Mouse (Mus musculus) heart, embryonic 10.5 days (tissue): ENCODE data around the gene Uck1. TPM values are rescaled to one million over a fixed set of nuclear protein-coding genes. Genes with fewer than 3 reads are reported as not detected.

ENCODE experiments used
- DNase-seq: peaks from one replicate; pipeline ENCODE4 v3.0.0-alpha.2; 2017; ENCODE audit warnings: low spot score
- H3K27ac ChIP-seq: fragments of 300-500 bp; sonication (generic); 2 replicates; pipeline ENCODE4 v1.5.1; 2016; ENCODE audit warnings: mild to moderate bottlenecking
- H3K27me3 ChIP-seq: fragments of 300-500 bp; sonication (generic); 2 replicates; pipeline ENCODE4 v1.6.1; 2016; ENCODE audit warnings: mild to moderate bottlenecking; ENCODE audit not compliant: poor library complexity, insufficient read depth, severe bottlenecking
- H3K36me3 ChIP-seq: fragments of 300-500 bp; sonication (generic); 2 replicates; pipeline ENCODE4 v1.6.1; 2016; ENCODE audit warnings: mild to moderate bottlenecking, moderate library complexity
- H3K4me1 ChIP-seq: fragments of 300-500 bp; sonication (generic); 2 replicates; pipeline ENCODE4 v1.6.1; 2016; ENCODE audit warnings: mild to moderate bottlenecking
- H3K4me3 ChIP-seq: fragments of 300-500 bp; sonication (generic); 2 replicates; pipeline ENCODE4 v1.5.1; 2016; ENCODE audit warnings: mild to moderate bottlenecking, moderate library complexity
- H3K9me3 ChIP-seq: fragments of 300-500 bp; sonication (generic); 2 replicates; pipeline ENCODE4 v1.6.1; 2016; ENCODE audit warnings: mild to moderate bottlenecking, moderate library complexity
- WGBS: fragments of 180-500 bp; shearing (Covaris S2); methylation state at CpG from one replicate; pipeline ENCODE4 v1.1.7; 2016; 5-methylcytosine and 5-hydroxymethylcytosine counted together
- polyA plus RNA-seq: library from polyadenylated mRNA; unstranded; fragments of >200 nt; fragmentation: Nextera tagmentation; extraction: Ambion mirVana; gene quantifications from 2 replicates; pipeline ENCODE4 v1.2.1, GENCODE M21; 2016

Gene Uck1
- polyA plus RNA-seq, 1 experiment from 2014 or later, result 65.8 TPM

GRCm38 (mm10) chr2:32222057-32222456, 37.9 kb downstream of the Uck1 start:
- 87% methylated on average over 10 of the region's 10 CpGs for WGBS
- no peak overlapping the region for H3K27ac ChIP-seq
- H3K9me3 ChIP-seq, result no peaks in the 10 kb centered on the region
- H3K36me3 ChIP-seq, result peaks cover 100% of the 10 kb centered on the region
- H3K4me1 ChIP-seq, result no peaks in the 10 kb centered on the region
- H3K4me3 ChIP-seq, result no peak overlapping the region
- no peak for DNase-seq
- H3K27me3 ChIP-seq, result no peaks in the 10 kb centered on the region

GRCm38 (mm10) chr2:32221577-32221976, 38.4 kb downstream of the Uck1 start:
- H3K27ac ChIP-seq, result no peak overlapping the region
- H3K9me3 ChIP-seq, result no peaks in the 10 kb centered on the region
- no peak overlapping the region for H3K4me3 ChIP-seq
- WGBS, result 88% methylated on average over 7 of the region's 7 CpGs
- no peak for DNase-seq
- no peaks in the 10 kb centered on the region for H3K27me3 ChIP-seq
- no peaks in the 10 kb centered on the region for H3K4me1 ChIP-seq
- H3K36me3 ChIP-seq, result peaks cover 100% of the 10 kb centered on the region

DNA sequence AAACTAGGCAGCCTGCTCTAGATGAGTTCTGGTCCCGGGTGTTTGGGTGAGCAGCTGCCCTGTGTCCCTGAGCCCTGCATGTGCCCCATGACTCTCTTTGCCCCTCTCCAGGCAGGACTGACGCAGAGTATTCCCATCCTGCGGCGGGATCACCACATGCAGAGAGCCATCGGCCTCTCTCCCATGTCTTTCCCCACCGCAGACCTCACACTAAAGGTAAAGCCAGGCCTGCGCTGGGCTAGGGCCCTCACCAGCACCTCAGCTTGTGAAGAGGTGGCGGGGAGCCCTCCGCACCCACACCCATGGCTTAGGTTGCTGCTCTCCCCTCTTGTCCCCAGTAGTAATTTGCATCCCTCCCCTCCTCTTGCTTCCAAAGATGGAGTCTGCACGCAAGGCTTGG, 39.0 kb downstream of the Uck1 start:
- Histone ChIP-seq H3K27me3 (no peaks in the 10 kb centered on the region), H3K27ac (no peak overlapping the region), H3K36me3 (peaks cover 100% of the 10 kb centered on the region), H3K4me3 (no peak overlapping the region), H3K9me3 (no peaks in the 10 kb centered on the region), H3K4me1 (no peaks in the 10 kb centered on the region)
- DNase-seq, result no peak
- 94% methylated on average over 10 of the region's 10 CpGs for WGBS

- Histone ChIP-seq H3K4me1 (no peaks in the 10 kb centered on the region), H3K4me3 (no peak overlapping the region), H3K36me3 (peaks cover 100% of the 10 kb centered on the region), H3K9me3 (no peaks in the 10 kb centered on the region), H3K27ac (no peak overlapping the region), H3K27me3 (no peaks in the 10 kb centered on the region)
- WGBS, result 88% methylated on average over 6 of the region's 6 CpGs
- no peak for DNase-seq
These were observed 39.9 kb downstream of the Uck1 start for GRCm38 (mm10) chr2:32220021-32220420.

DNA sequence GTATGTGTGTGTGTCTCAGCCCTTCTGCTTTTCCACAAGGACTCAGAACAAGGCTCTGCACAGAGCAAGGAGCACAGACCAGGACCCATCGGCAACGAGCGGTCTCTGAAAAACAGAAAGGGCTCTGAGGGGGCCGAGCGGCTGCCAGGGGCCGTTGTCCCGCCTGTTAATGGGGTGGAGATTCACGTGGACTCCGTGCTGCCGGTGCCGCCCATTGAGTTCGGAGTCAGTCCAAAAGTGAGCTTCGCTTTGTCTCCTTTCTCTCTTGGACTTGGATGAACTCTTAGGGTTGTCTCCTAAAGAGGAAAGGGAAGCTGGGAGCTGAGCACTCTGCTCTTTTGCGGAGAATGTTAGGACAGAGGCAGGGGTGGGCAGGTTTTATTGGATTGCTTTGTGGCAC, 40.5 kb downstream of the Uck1 start:
- no peak for DNase-seq
- Histone ChIP-seq H3K4me1 (no peaks in the 10 kb centered on the region), H3K4me3 (no peak overlapping the region), H3K9me3 (no peaks in the 10 kb centered on the region), H3K36me3 (peaks cover 100% of the 10 kb centered on the region), H3K27ac (no peak overlapping the region), H3K27me3 (no peaks in the 10 kb centered on the region)
- 93% methylated on average over 14 of the region's 14 CpGs for WGBS

- Histone ChIP-seq H3K9me3 (no peaks in the 10 kb centered on the region), H3K27me3 (no peaks in the 10 kb centered on the region), H3K27ac (no peak overlapping the region), H3K36me3 (peaks cover 100% of the 10 kb centered on the region), H3K4me1 (no peaks in the 10 kb centered on the region), H3K4me3 (no peak overlapping the region)
- 83% methylated on average over 11 of the region's 11 CpGs for WGBS
- DNase-seq, result no peak
These were observed 41.2 kb downstream of the Uck1 start for GRCm38 (mm10) chr2:32218541-32219334.

DNA sequence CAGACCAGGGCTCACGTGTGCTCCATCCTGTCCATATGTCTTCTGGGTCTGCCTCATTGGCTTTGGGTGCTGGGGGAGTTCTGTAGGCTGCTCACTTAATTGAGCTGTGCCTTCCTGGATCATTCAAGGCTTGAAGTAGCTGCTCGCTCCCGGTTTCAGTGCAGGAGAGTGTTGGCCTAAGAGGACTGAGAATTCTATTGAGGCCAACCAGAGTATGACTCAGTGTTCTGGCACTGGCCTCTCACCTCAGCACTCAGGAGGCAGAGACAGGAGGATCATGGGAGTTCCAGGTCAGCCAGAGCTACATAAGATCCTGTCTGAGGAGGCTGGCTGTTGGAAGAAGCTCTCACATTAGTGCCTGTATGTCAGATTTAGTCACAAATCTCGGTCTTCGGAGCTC, 41.8 kb downstream of the Uck1 start:
- DNase-seq, result no peak
- no peaks in the 10 kb centered on the region for H3K27me3 ChIP-seq
- WGBS, result 90% methylated on average over 5 of the region's 5 CpGs

DNA sequence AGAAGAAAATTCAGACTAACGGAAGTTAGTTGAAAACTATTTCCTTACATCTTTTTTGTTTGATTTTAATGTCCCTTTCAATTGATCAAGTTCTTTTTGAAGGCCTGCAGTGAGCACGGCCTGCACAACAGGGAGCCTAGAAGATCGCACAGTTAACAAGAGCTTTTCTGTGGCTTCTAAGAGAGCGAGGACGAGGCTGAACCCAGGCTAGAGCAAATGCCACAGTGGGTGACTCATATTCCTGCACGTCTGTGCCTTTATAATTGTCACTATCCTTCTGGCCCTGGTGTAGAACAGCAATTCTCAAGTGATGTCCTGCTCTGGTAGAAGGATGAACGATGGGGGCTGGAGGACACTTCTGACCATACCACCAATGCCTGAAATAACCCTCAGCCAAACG, 42.3 kb downstream of the Uck1 start:
- peaks cover 100% of the 10 kb centered on the region for H3K36me3 ChIP-seq

More for the DNA sequence above, 41.8 kb downstream of the Uck1 start:
- Histone ChIP-seq H3K27ac (no peak overlapping the region), H3K4me3 (no peak overlapping the region), H3K9me3 (no peaks in the 10 kb centered on the region), H3K36me3 (peaks cover 100% of the 10 kb centered on the region), H3K4me1 (no peaks in the 10 kb centered on the region)

GRCm38 (mm10) chr2:32216506-32216905, 43.5 kb downstream of the Uck1 start:
- Histone ChIP-seq H3K27me3 (no peaks in the 10 kb centered on the region), H3K9me3 (no peaks in the 10 kb centered on the region), H3K27ac (no peak overlapping the region), H3K36me3 (peaks cover 100% of the 10 kb centered on the region), H3K4me1 (no peaks in the 10 kb centered on the region), H3K4me3 (no peak overlapping the region)
- no peak for DNase-seq
- 85% methylated on average over 10 of the region's 10 CpGs for WGBS

More for the DNA sequence above, 42.3 kb downstream of the Uck1 start:
- 88% methylated on average over 8 of the region's 8 CpGs for WGBS
- no peaks in the 10 kb centered on the region for H3K4me1 ChIP-seq
- H3K9me3 ChIP-seq, result no peaks in the 10 kb centered on the region
- no peaks in the 10 kb centered on the region for H3K27me3 ChIP-seq
- H3K4me3 ChIP-seq, result no peak overlapping the region
- H3K27ac ChIP-seq, result no peak overlapping the region
- DNase-seq, result no peak

DNA sequence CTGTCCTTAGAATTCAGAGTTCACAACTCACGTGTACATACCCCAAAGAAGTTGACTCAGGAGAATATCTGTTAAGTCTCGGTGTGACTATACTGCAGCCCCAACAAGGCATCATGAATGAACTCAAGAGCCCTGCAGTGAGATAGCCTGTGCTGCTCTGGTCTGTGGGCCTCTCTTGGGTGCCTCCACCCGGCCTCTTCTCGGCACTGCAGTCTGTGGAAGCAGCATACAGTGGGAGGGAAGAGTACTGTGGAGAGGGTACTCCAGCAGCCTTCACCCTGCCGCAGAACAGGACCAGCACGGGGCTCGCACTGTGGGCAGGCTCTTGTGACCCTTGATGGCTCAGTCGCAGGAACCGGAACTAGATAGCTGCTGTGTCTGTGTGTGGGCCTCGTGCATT, 44.4 kb downstream of the Uck1 start:
- H3K4me3 ChIP-seq, result no peak overlapping the region
- no peak overlapping the region for H3K27ac ChIP-seq
- peaks cover 100% of the 10 kb centered on the region for H3K36me3 ChIP-seq
- no peaks in the 10 kb centered on the region for H3K9me3 ChIP-seq
- H3K4me1 ChIP-seq, result no peaks in the 10 kb centered on the region
- no peak for DNase-seq
- WGBS, result 89% methylated on average over 10 of the region's 10 CpGs
- no peaks in the 10 kb centered on the region for H3K27me3 ChIP-seq

DNA sequence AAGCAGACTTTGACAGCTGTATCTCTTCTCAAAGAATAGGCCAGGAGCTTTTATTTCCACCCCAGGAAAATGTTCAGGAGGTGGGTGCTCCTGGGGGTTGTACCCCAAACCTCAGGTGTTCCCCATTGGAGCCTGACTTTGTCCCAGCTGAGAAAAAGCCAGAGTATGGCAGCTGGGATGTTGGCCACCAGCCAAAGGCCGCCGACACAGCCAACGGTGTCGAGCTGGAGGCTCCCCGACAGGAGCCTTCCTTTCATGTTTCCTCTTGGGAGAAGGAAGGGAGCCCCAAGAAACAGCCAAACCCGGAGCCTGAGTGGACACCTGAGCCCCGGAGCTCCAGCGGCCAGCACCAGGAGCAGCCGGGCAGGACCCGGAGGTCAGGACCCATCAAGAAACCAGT, 47.0 kb downstream of the Uck1 start:
- Histone ChIP-seq H3K27me3 (no peaks in the 10 kb centered on the region), H3K4me1 (no peaks in the 10 kb centered on the region), H3K9me3 (no peaks in the 10 kb centered on the region), H3K27ac (no peak overlapping the region), H3K36me3 (peaks cover 100% of the 10 kb centered on the region), H3K4me3 (no peak overlapping the region)
- WGBS, result 77% methylated on average over 10 of the region's 10 CpGs
- no peak for DNase-seq

DNA sequence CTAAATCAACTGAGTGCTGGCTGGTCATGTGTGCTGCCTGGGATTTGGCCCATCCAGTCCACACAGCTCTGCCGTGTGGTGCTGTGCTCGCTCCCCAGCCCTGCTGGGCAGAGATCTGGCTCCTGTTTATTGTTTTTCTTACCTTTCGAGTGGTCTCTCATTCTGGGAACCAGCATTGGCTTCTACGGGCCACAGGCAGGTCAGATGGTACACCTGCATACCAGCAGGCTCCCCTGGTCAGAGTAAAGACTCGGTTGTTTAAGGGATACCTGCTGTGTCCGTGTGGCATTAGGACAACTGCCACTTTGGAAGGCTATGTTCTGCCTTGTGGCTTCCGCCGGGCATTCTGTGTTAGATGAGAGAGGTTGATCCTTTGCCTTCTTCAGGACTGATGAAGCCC, 48.3 kb downstream of the Uck1 start:
- H3K36me3 ChIP-seq, result peaks cover 100% of the 10 kb centered on the region
- H3K27me3 ChIP-seq, result no peaks in the 10 kb centered on the region
- H3K27ac ChIP-seq, result no peak overlapping the region
- H3K4me1 ChIP-seq, result no peaks in the 10 kb centered on the region
- WGBS, result 90% methylated on average over 8 of the region's 8 CpGs
- no peaks in the 10 kb centered on the region for H3K9me3 ChIP-seq
- no peak for DNase-seq
- no peak overlapping the region for H3K4me3 ChIP-seq

GRCm38 (mm10) chr2:32207682-32208081, 52.3 kb downstream of the Uck1 start:
- no peak for DNase-seq
- Histone ChIP-seq H3K27me3 (no peaks in the 10 kb centered on the region), H3K27ac (no peak overlapping the region), H3K36me3 (peaks cover 100% of the 10 kb centered on the region), H3K4me3 (no peak overlapping the region), H3K4me1 (no peaks in the 10 kb centered on the region), H3K9me3 (no peaks in the 10 kb centered on the region)
- 96% methylated on average over 1 of the region's 1 CpGs for WGBS
